Mouse (Mus musculus): ENCODE measurements at regions not wholly inside any gene's neighbourhood (a gene's known extent, or its start where the extent isn't known, plus 50 kb on each side); places are given as distances from the start of the nearest gene placed in this dataset.

DNA sequence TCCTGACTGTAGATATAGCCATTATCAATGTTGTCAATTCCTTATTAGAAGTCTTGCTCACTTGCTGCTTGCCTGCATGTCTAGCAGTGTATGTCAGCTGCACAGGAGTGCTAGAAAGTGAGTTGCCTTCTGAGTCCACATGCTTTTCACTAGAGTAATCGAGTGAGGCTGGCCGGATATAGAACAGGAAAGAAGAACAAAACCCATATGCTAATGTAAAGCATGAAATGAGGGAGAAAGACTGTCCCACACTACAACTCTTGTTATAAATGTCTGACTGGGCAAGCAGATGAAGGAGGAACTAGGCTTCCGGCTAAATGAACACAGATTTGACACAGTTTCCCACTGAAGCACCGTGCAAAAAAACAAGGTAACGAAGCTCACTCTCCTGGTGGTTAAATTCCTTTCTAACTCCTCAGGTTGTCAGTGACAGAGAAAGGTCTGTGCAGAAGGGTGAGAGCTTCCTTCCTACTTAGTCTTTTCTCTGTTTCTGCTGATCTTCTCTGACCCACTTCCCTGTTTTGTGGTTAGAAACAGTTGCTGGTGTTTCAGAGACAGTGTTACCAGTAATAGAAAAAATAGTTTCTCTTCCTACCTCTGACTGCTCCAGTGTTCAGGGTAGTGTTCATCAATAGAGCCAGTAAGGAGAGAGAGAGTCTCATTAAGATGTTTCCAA lies 399.0 kb downstream of the Atp23 start:
- no peak for DNase-seq (ENCODE audit: low spot score)

GRCm38 (mm10) chr10:126498726-126499125 lies 402.4 kb downstream of the Atp23 start:
- no peak for DNase-seq (ENCODE audit: low spot score)

GRCm38 (mm10) chr10:126493734-126494133 lies 407.4 kb downstream of the Atp23 start:
- DNase-seq (ENCODE audit: low spot score) = no peak

- DNase-seq (ENCODE audit: low spot score) = no peak
Observed at GRCm38 (mm10) chr10:126492211-126492610, 408.9 kb downstream of the Atp23 start.

- no peak for DNase-seq (ENCODE audit: low spot score)
Observed at GRCm38 (mm10) chr10:126485129-126485528, 416.0 kb downstream of the Atp23 start.

DNA sequence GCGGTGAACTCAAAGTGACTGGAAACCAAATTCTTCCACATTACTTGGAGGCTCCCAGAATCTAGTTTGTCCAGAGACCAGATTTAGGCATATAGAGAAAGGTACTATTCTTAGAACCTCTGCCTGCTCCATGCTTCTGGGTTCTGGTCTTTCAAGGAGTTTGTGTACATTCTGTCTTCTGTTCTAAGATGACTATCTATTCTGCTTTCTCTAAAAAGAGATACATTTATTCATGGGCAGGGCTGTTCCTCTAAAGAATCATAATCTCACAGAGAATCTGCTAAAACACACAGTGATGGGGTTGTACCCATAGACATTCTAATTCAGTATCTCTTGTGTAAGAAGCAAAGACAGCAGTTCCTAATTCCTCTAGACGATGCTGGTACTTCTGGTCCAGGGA lies 417.7 kb downstream of the Atp23 start:
- no peak for DNase-seq (ENCODE audit: low spot score)

- no peak for DNase-seq (ENCODE audit: low spot score)
Observed at GRCm38 (mm10) chr10:126480382-126480781, 420.8 kb downstream of the Atp23 start.

DNA sequence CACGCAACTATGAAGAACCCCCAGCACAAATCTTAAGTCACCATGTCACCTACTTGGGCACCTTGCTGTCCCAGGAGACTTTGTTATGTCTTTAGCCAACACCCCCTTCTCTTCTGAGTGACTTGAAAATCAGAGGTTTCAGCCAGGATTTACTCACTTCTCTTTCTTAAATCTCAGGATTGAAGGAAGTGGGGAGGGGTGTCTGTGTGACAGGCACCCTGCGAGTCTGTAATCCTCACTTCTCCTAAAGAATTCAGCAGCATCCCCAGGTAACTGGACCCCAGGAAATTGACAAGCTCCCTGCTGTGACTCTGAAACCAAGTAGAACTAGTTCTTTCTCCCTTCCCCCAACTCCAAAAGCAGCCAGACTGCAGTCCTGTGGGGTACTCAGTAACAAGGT lies 421.4 kb downstream of the Atp23 start:
- no peak for DNase-seq (ENCODE audit: low spot score)

- no peak for DNase-seq (ENCODE audit: low spot score)
Observed at GRCm38 (mm10) chr10:126473050-126473719, 428.0 kb downstream of the Atp23 start.

DNA sequence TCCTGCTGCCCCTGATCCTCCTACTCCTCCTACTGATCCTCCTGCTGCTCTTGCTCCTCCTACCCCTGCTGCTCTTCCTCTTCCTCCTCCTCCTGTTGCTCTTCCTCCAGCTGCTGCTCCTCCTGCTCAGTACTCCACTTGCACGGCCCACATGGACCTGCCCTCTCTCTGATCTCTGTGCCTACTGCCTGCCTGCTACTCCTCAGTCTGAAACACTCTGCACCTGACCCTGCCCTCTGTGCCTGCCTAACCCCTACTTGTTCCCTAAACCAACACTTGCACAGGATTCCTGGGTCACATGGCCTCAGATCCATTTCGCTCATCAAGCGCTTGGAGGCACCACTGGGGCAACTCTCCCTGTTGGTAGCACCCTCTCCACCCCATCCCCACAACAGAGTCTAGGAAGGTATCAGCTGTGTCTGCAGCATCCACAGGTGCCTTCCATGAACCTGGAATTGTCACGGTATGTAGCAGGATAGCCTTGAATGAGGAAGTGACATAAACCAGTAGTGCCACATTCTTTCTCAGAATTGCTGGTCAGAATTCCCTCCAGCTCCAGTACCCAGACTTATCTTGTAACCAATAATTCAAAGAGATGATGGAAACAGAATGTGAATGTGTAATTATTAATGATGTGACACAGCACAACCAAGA lies 430.2 kb downstream of the Atp23 start:
- no peak for DNase-seq (ENCODE audit: low spot score)

DNA sequence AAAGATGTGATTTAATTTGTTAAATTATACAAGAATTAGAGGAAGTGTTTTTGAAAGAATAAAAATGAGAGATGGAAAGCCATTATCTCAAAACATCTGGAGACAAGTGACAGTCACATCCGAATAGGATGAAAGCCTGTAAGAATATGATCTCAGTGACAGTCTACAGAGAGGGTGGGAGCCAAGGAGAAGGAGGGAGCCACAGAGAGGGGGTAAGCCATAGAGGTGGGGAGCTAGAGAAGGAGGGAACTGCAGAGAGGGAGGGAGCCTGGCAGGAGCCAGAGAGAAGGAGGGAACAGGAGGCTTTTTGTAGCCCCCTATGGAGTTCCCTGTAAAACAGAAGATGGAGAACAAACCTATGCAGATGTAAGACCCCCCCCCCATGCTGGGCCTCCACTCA lies 438.4 kb downstream of the Atp23 start:
- DNase-seq (ENCODE audit: low spot score) = no peak

GRCm38 (mm10) chr10:126458523-126458922 lies 442.6 kb downstream of the Atp23 start:
- no peak for DNase-seq (ENCODE audit: low spot score)

- DNase-seq (ENCODE audit: low spot score) = no peak
Observed at GRCm38 (mm10) chr10:126452757-126453528, 448.2 kb downstream of the Atp23 start.

DNA sequence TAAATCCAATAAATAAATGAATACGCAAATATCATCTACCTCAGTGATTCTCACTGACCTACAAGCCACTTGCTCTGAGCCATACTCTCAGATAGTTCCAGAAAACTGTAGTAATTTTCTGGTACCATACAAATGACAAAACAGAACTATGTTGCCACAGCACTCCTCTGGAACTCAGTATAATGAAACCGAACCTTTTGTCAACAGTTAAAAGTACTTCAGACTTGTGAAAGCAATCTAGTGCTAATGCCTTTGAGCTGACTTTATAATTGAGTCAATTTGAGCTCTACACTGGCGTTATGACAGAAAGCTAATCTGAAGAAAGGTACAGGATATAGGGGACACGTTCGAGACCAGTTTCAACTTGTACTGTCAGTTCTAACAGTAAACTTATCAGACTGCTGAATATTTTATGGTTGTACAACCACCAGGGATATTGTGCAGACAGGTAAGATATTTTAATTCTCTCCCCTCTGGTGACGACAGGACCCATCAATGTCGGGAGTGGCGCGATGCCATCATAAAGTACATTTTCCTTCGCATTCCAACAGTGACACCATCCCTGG lies 449.0 kb downstream of the Atp23 start:
- DNase-seq (ENCODE audit: low spot score) = no peak

DNA sequence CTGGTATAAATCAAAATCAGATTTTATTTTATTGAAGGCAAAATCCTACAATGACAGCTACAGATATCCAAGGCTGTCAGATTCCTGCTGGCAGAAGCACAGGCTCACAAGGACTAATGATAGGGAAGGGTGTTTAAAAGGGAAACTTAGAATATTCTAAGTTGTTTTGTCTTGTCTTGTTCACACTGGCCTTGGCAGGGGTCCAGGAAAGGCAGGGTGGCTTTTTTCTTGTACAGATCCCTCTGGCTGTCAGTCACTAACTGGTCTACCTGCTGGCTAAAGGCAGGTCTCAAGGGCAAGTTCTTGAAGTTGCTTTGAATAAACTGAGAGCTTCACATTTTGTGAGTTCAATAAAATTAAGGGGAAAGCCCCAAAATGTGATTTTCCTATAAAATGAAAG lies 465.3 kb downstream of the Lrig3 start:
- DNase-seq (ENCODE audit: low spot score) = no peak

DNA sequence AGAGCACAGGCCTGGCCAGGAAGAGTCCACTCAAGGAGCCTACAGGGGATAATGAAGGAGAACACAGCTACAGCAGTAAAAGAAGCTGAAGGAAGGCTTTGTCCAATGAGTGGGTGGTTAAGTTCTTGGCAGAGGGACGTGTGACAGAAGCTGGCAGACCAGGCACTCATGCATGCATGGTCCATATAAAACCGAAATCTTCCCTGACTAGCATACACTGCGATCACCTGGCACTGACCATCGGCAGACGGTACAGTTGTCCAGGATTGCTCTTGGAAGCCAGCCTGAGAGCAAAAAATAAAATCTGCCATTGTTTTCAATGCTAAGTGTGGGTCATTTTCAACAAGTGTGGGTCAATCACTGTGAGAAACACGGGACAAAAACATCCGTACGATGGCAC lies 464.4 kb downstream of the Lrig3 start:
- no peak for DNase-seq (ENCODE audit: low spot score)

DNA sequence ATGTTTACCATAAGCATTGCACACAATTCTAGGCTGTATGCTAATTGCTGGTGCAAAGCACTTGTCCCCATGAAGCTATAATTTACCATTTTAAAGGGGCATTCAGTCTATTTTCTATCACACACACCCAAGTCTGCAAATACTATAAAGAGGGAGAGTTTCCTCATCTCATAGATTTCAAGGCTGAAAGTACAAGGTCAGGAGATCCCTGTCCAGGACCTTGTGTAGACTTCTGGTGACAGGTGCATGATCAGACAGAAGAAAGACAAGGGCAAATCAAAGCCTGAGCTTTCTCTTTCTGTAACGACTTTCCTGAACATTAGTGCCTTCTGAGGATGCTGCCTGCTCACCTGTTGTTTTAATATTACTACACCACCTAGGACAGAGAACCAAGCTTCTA lies 463.5 kb downstream of the Lrig3 start:
- DNase-seq (ENCODE audit: low spot score) = no peak

GRCm38 (mm10) chr10:126422066-126422465 lies 456.1 kb downstream of the Lrig3 start:
- no peak for DNase-seq (ENCODE audit: low spot score)

DNA sequence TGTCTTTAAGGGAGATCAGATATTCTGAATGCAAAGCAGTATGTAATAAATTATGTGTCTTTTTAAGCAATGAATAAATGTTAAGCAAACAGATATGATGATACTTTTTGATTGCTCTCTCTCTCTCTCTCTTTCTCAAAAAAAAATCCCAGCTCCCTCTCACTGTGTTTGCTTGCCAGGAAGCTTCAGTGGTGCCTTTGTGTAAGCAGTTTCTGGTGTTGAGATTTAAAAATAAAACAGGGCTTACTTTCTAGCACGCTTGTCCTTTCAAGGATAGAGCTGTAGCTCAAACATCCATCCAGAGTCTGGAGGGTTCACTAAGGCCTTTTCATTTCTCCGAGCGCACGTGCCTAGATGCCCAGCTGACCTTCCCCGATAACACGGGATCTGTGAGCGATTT lies 447.8 kb downstream of the Lrig3 start:
- DNase-seq (ENCODE audit: low spot score) = no peak

- DNase-seq (ENCODE audit: low spot score) = no peak
Observed at GRCm38 (mm10) chr10:126392235-126392634, 426.3 kb downstream of the Lrig3 start.

DNA sequence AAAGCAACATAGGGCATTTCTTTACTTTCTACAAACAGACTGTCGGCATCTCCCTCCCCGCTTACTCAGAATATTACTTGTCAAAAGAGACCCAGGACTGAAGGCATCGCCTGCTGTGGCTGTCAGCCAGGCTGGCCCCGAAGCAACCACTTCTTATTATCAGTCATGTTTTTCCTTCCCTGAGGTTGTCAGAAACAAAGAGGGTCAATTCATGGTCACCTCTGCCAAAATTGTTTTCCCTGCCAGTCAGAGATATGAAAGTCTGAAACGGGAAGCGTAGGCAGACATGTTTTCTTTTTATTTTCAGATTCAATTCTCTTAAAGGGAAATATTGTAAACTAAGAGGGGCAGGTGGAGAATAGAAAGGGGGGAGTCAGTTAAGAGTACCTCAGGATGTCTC lies 425.8 kb downstream of the Lrig3 start:
- no peak for DNase-seq (ENCODE audit: low spot score)

DNA sequence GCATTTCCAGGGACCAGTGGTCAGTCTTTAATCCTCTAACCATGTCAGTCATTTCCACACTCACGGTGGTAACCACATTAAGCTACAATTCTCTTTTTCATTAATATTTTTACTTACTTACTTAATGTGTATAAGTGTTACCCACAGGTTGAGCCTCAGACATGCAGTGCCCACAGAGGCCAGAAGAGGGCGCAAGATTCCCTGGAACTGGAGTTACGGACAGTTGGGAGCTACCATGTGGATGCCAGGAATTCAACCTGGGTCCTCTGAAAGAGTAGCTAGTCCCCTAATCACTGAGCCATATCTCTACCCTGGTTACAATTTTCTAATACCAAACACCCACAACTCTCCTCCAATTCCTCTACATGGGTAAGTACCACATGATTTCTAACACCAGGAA lies 420.5 kb downstream of the Lrig3 start:
- DNase-seq (ENCODE audit: low spot score) = no peak
